Mouse (Mus musculus) CH12.LX (cell line): ENCODE results near the gene Dnajb5.

ENCODE experiments used
- CTCF ChIP-seq, 2 experiments: IDR thresholded peaks in 1 of 2; conservative IDR thresholded peaks in 1 of 2; 2 replicates each; pipeline ENCODE4 v1.5.1; 2011 to 2012; ENCODE audit warnings: low read depth in 2 of 2, low read length in 2 of 2, improper control_type of control experiment in 1 of 2, inconsistent platforms in 1 of 2, mild to moderate bottlenecking in 1 of 2, moderate library complexity in 1 of 2
- MAZ ChIP-seq: IDR thresholded peaks from 2 replicates; pipeline ENCODE4 v1.6.1; 2012; ENCODE audit warnings: low read depth, mild to moderate bottlenecking, inconsistent platforms, low read length, improper control_type of control experiment, moderate library complexity

GRCm38 (mm10) chr4:42949676-42950051 is at the start of gene Dnajb5:
- TF ChIP-seq CTCF (conservative IDR thresholded peaks at IDR 0.05 in 1 of 2, IDR thresholded peaks at IDR 0.05 in 1 of 2; ENCODE audit: low read depth in 2 of 2, low read length in 2 of 2) (no peak), MAZ (peak; percentile 26; the same call in 1 of the 2 replicates)
